Mouse (Mus musculus) urinary bladder, postnatal 36 days (tissue): Measurements from ENCODE around the gene Cntnap1.

Experiments
- DNase-seq, 2 experiments: peaks; one replicate each; pipeline ENCODE4 v3.0.0; 2022; ENCODE audit warnings: low spot score in 2 of 2, mixed read lengths in 1 of 2

Cntnap1 gene

GRCm38 (mm10) chr11:101182771-101183517, 12.6 kb downstream of the Cntnap1 start:
- no peak for DNase-seq

- no peak for DNase-seq
Observed at GRCm38 (mm10) chr11:101184984-101185383, 14.7 kb downstream of the Cntnap1 start.

- no peak for DNase-seq
Observed at GRCm38 (mm10) chr11:101185441-101185840, 15.1 kb downstream of the Cntnap1 start.

DNA sequence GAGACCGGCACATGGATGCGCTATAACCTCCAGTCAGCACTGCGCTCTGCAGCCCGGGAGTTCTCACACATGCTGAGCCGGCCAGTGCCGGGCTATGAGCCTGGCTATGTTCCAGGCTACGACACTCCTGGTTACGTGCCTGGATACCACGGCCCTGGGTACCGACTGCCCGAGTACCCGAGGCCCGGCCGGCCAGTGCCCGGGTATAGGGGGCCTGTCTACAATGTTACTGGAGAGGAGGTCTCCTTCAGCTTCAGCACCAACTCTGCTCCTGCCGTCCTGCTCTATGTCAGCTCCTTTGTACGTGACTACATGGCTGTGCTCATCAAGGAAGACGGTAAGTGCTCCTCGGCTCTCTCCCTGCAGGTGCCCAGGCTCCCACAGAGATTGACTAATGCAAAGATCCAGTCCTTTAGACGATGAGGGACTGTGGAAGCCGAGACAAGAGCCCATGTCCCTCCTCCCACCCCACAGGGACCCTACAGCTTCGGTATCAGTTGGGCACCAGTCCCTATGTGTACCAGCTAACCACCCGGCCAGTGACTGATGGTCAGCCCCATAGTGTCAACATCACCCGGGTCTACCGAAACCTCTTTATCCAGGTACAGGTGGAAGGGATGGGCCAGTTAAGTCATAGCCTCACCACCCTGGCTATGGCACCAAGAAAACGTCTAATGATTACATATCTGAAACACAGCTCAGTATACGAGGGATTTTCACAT, 16.4 kb downstream of the Cntnap1 start:
- DNase-seq, result no peak

- no peak for DNase-seq
Observed at GRCm38 (mm10) chr11:101187541-101187940, 17.2 kb downstream of the Cntnap1 start.

DNA sequence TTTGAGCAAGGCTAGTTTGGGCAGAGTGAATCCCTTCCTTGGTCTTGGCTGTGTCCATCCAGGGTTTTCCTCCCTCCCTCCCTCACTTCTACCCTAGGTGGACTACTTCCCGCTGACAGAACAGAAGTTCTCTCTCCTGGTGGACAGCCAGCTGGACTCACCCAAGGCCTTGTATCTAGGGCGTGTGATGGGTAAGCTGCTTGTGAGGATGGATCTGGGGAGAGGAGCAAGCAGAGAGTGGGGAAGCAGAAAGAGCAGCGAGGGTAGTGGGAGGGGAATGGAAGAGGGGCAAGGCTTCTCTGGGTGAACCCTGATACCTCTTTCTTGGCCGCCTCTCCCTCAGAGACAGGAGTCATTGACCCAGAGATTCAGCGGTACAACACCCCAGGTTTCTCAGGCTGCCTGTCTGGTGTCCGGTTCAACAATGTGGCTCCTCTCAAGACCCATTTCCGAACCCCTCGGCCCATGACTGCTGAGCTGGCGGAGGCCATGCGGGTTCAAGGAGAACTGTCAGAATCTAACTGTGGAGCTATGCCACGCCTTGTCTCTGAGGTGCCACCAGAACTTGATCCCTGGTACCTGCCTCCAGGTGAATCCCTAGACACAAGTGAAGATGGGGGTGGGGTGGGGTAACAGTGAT, 18.0 kb downstream of the Cntnap1 start:
- no peak for DNase-seq

DNA sequence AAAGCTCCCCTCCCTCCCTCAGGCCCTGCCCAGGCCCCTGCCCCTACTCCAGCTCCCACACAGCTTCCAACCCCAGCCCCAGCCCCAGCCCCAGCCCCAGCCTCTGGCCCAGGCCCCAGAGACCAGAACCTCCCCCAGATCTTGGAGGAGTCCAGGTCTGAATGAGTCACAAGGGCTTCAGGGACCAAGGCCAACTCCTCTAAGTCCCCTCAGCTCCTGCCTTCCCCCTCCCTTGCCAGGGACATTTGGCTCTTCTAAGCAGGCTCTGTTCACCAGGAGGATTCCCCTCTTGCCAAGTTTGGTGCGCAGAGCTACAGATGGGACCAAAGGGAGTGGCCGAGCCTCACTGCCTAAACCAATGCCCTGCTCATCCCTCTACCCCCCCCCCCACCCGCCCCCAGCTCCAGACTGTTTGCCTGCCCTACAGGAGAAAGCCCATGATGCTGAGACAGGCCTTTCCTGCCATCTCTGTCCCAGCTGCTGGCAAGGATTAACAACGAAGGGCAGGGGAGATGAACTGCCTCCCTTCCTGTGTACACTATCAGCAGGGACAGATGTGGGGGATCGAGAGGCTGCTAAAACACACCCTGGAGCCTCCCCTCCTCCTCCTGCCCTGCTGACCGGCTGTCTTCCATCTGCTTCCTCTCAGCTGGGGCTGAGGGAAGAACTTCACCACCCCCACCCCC, 19.3 kb downstream of the Cntnap1 start:
- peak in 1 of 2 experiments; percentile 70 for DNase-seq

DNA sequence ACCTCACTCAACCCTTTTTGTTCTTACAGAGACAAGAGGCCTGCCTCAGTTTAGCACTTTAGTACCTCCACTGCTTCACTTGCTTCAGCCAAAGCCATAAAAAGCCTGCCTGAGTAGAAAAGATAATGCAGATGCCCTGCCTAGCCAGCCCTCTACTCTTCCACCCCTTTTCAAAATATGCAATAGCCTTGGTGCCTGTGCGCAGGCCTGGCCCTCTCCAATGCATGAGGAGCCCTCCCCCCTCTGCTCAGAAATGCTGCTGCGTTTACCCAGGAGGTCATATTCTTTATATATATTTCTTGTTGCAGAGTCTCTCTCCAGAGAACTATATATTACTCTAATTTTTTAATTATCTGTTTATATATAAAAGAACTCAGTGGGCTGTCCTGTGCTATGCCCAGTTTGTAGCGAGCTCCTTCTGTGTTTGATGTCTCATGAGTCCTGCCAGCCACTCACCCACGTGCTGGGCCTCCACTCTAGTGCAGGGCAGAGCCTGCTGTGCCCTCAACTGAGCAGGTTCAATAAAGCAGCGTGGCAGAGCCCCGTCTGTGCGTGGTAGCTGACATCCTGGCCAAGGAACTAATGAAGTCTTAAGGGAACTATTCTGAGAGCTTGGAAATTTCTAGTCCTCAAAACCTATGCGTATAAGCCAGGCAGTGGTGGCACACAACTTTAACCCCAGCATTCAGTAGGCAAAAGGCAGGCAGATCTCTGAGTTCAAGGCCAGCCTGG, 20.0 kb downstream of the Cntnap1 start:
- DNase-seq, result no peak

DNA sequence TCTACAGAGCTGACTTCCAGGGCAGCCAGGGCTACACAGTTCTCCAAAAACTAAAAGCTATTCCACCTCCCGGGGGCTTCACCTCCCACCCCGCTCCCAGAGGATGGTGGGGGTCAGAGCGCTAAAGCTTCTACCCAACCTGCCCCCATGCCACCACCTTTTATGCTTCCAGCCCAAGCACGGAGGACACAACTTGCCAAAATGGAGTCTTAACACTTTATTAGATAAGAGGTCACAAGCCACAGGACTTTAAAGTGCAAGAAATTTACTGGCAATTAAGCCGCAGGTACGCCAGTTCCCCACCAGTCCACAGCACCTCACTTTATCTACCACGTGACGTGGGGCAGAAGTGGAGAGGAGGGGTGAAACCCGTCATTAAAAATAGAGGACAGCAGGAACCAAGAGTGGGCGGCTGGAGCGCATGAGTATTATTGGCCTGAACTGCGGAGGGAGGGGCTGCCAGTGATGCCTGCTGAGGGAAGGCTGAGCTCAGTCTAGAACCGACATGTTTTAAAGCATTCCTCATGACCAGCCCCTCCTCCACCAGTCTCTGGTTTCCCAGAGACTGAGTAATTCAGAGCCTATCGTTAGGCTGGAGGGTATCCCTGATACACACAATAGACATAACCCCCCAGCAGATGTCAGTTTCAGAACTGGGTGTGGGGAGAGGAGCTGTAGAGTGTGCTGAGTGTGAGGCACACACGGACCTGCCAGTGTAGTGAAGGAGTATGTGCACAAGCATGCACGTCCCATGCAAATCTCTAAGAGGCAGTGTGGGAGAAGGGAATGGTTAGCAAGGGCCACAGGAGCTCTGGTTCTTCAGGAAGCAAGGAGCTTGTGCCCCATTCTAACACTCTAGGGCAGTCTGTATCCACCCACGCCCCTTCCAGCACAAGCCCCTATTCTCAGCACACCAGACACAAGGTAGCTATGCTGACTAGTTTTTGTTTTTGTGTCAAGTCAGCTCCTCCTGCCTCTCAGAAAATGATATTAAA, 20.9 kb downstream of the Cntnap1 start:
- no peak for DNase-seq

DNA sequence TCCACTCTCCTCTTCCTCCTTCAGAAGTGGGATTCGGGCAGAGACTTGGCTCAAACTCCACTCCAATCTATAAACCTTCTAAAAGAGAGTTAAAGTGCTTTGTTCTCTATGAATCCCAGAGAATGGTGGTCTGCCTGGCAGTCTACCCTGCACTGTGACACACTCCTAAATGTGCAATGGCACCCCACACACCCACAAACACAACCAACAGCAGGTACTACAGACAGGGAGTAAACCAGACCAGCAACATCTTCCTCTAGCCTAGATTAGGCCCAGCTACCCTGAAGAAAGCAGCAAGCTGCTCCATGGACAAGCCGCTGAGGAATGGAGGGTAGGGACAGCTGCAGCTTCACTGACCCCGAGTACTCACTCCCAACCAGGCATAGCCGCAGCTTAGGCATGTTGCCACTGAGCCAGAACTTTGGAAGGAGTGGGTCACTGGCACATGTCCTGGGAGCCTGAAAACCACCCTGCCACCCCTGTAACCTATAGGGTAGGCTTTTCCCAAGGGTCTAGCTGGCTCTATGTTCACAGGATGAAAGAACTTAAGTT, 21.7 kb downstream of the Cntnap1 start:
- no peak for DNase-seq

DNA sequence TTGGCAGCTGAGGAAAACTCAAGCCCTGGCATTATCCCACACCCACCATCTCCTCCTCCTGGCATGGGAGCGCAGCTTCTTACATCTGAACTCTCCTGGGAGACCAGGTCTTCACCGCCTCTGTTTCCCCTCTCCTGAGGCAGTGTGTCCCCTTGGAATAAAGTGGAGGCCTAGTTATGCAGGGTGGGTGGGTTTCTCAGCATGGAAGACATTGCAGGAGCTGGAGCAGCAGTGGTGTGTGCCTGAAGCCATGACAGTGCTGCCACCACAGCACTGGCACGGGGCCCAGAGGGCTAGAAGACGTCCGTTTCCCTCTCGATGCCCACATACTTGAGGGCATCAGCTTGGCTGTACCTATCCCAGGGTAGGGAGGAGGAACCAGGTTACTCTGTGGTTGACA, 22.3 kb downstream of the Cntnap1 start:
- DNase-seq, result no peak

DNA sequence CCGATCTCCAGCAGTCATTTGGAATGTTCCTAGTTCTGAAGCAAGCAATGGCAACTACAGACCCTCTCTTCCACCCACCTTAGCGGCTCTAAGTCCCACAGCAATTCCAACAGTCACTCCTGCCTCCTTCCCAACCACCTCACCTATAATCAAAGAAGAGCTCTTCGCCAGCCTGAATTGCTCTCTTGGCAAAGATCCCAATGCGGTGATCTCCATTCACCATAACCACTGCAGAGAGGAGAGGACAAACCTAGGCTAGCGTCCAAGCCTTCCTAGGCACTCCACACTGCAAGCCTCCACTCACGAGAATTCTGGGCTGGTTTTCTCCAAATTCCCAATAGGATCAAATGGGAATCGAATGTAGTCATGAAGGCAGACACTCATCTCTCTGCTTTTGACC, 22.8 kb downstream of the Cntnap1 start:
- no peak for DNase-seq

DNA sequence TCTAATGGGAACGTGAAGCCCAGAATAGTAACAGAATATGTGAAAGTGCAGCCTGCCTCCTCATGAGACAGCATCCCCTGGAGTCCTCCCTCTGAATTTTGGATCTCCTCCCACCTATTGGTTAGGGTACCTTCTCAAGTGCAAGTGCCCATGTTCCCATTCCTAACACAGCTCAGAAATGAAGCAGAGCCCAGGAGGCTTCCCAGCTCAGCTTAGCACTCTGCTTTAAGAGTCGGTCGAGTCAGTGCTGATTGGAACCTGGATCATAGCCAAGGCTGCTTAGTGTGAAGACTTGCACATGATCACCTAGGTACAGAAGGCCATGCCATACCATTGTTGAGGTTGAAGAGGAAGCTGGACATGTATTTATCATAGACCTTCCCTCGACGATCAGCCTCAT, 23.8 kb downstream of the Cntnap1 start:
- DNase-seq, result no peak

- DNase-seq, result no peak
Observed at GRCm38 (mm10) chr11:101194643-101195042, 24.3 kb downstream of the Cntnap1 start.

GRCm38 (mm10) chr11:101195101-101195500, 24.8 kb downstream of the Cntnap1 start:
- no peak for DNase-seq

- DNase-seq, result no peak
Observed at GRCm38 (mm10) chr11:101195571-101195970, 25.2 kb downstream of the Cntnap1 start.

DNA sequence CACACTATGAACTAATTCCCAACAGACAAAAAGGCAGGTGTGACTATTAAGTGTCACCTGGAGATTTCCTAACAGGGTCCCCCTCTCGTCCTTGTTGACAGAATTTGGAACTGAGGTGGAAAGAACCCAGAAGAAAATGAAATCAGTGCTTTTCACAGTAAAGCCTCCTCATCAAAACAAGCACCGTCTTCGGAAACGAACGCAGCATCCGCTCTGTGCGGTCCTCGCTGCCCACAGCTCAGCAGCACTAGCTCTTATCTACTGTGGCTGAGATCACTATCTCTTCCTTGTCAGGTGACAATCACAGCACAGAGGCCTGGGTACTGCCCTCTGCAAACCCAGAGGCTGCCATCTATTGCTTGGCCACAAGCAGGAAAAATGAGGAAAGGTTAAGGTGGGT, 25.9 kb downstream of the Cntnap1 start:
- no peak for DNase-seq

GRCm38 (mm10) chr11:101199555-101199954, 29.2 kb downstream of the Cntnap1 start:
- no peak for DNase-seq

DNA sequence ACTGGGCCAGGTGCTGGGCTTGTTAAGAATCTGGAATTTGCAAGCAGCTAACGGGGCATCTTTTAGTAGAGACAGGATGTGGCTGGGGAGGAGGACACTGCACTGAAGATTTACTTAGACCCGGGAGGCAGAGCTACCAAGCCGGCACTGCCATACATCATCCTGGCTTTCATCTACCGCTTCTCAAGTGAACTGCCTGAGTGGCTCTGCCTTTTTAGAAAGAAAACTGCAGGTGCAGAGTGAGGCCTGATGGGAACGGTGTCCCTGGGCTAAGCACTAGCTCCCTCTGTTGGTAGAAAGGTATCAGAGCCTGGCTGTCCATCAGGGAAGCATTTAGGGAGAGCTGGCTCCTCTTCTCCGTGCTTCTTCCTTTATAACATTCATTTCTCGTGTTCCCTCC, 30.7 kb downstream of the Cntnap1 start:
- no peak for DNase-seq

DNA sequence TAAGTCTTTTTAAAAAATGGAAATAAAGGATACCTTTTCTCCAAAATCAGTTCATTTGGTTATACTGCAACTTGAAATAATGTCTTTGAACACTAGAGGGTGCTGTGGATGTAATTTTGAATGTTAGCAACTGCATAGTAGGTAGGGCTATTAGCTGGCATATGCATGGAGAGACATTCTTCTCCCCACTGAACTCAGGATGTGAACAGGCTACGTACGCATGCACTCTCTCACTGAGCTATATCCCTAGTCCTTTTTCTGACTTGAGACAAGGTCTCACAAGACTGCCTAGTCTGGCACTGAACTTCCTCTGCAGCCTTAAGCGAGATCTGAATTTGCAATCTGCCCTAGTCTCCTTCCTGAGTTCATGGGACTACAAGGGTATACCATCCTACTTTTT, 41.6 kb downstream of the Cntnap1 start:
- DNase-seq, result no peak
